Mouse (Mus musculus) monocyte, adult 59 days (primary cell): Measurements from ENCODE around the gene Krt34. TPM values are rescaled to one million over a fixed set of nuclear protein-coding genes. Genes with fewer than 3 reads are reported as not detected.

Experiments
- total RNA-seq, 2 experiments: library from RNA; stranded (reverse); gene quantifications; one replicate each; pipeline ENCODE4 v1.2.4; 2023

Gene Krt34
- total RNA-seq, result not detected

DNA sequence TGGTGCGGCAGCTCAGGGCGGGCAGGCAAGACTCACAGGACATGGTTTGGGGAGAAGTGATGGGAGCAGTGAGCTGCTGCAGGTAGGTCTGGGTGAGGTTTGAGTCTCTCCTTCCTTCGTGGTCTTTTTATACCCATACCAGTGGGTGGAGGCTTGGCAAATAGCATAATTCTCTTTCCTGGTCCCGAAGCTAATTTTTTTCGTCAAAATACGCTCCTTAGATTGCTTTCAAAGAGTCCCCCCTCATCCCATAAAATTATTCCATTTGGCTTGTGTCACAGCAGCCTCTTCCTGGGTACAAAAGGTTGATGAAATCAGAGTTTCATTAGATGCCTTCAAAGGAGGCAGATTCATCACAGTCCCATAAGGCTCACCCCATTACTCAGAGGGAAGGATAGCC lies at the start of gene Krt34:
Gene Krt34, minus strand, starts transcription at position 101 of the 400 bp plus-strand sequence.

DNA sequence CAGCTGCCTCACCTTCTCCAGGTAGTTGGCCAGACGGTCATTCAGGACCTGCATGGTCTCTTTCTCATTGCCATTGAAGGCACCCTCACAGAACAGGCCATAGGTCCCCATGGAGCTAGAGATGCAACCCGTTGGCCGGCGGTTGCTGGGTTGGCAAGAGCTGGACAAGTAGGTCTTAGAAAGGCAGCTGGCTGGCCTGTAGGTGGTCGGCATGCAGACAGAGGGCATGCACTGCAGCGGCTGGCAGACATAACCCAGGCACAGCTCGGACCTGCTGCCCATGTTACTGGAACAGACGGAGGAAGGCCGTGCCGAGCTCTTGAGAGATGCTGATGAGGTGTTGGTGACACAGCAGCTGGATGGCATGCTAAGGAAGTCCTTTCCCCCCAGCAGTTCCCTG lies 46.5 kb upstream of the Krt34 start, which contains the start of gene Krt32:
Gene Krt32, minus strand, starts transcription at position 366 of the 400 bp plus-strand sequence.

DNA sequence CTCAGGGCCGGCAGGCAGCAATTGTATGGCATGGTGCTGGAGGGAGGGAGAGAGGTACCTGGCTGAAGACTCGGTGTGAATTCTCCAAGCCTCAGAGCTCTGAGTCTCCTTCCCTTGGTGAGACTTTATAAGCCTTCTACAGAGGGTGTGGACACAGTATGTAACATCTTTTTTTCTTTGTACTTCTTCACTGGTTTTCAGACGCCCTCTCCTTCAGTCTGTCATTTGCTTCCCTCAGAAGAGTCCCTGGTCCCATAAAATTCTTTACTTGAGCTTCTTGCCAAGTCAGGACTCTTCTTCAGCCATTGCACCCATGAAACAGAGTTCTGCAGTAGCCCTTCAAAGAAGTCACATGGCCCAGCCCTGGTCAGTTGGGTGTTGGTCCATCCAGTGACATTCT lies 9.1 kb upstream of the Krt34 start, which contains the start of gene Krt31:
Gene Krt31, minus strand, starts transcription at position 101 of the 400 bp plus-strand sequence.

DNA sequence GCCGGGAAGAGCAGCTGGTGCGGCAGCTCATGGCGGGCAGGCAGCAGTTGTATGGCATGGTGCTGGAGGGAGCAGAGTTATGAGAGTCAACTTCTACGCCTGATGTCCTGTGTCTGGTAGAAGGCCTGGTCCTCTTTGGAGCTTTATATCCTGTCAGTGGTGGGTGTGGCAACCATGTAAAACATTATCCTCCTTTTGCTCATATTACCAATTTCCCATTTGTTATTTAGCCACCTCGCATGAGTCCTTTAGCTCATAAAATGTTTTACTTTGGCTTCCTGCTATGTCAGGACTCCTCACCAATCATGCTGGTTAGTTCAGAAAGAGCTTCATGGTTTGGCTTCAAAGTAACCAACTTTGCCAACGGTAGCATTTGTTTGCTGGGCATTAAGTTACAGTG lies 11.6 kb downstream of the Krt34 start, which contains the start of gene Krt33b:
Gene Krt33b, minus strand, starts transcription at position 101 of the 400 bp plus-strand sequence.

DNA sequence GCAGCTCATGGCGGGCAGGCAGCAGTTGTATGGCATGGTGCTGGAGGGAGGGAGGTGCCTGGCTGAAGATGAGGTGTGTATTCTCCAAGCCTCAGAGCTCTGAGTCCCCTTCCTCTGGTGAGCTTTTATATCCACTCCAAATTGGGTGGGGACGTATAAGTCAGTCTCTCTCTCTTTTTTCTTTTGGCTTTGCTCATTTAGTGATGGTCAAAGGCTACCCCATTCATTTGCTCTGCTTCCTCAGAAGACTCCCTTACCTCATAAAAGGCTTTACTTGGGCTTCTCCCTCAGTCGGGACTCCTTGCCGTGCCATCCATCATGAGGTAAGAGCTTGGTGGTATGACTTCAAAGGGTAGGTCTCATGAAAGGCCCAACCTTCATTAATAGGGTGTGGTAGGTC lies 25.2 kb downstream of the Krt34 start, which contains the start of gene Krt33a:
Gene Krt33a, minus strand, starts transcription at position 101 of the 400 bp plus-strand sequence.

DNA sequence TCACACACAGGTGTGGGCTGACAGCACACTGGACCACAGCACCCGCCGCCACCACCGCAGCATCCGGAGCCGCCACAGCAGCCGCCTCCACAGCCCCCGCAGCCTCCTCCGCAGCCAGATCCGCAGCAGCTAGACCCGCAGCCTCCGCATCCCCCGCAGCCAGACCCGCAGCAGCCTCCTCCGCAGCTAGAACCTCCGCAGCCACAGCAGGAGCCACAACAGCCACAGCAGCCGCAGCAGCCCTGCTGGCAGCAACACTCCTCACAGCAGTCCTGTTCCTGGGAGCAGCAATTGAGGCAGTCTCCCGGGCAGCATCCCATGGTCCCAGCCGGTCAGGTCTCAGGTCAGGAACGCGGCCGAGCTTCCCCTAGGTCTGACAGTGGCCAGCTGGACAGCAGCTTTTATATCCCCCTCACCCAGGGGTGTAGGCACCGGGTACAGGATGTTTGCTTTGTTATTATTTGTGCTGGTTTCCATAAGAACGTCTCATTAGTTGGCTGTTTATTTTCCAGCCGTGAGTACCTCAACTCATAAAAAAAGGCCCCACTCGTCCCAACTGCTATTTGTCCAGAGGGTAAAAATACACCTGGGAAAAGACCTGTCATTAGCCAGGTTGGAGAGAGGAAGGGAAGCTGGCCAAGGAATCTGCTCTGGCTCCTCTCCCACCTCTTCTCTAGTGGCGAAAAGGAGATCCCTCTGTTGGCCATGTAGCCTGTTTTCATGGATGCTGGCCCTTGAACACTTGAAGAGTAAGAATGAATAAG lies 47.6 kb downstream of the Krt34 start, which contains the start of gene Krtap17-1:
Gene Krtap17-1, minus strand, starts transcription at position 375 of the 764 bp plus-strand sequence.

Other genes starting within 250 kb of the Krt34 start
- not detected for gene Gm11596, start 248.1 kb downstream of the Krt34 start, total RNA-seq
- gene Gm11569, start 242.6 kb downstream of the Krt34 start, total RNA-seq, result not detected
- gene Gm11554, start 237.1 kb downstream of the Krt34 start, total RNA-seq, result not detected
- not detected for gene Krtap4-13, start 231.7 kb downstream of the Krt34 start, total RNA-seq
- not detected for gene Gm11564, start 225.9 kb downstream of the Krt34 start, total RNA-seq
- gene 2300003K06Rik, start 203.5 kb downstream of the Krt34 start, total RNA-seq, result not detected
- not detected for gene Krtap4-16, start 189.9 kb downstream of the Krt34 start, total RNA-seq
- gene Gm11568, start 183.6 kb downstream of the Krt34 start, total RNA-seq, result not detected
- gene Gm11559, start 177.1 kb downstream of the Krt34 start, total RNA-seq, result not detected
- not detected for gene Krtap9-1, start 168.2 kb downstream of the Krt34 start, total RNA-seq
- gene Gm11567, start 162.4 kb downstream of the Krt34 start, total RNA-seq, result not detected
- not detected for gene Krtap31-1, start 133.6 kb downstream of the Krt34 start, total RNA-seq
- gene Gm11565, start 126.8 kb downstream of the Krt34 start, total RNA-seq, result not detected
- not detected for gene Krtap31-2, start 105.3 kb downstream of the Krt34 start, total RNA-seq
- gene Krtap9-5, start 93.1 kb downstream of the Krt34 start, total RNA-seq, result not detected
- gene Krtap29-1, start 62.5 kb downstream of the Krt34 start, total RNA-seq, result not detected
- not detected for gene Krtap16-1, start 55.0 kb downstream of the Krt34 start, total RNA-seq
- gene Krtap17-1, start 47.6 kb downstream of the Krt34 start, total RNA-seq, result not detected
- not detected for gene Krt33a, start 25.3 kb downstream of the Krt34 start, total RNA-seq
- gene Krt33b, start 11.7 kb downstream of the Krt34 start, total RNA-seq, result not detected
- not detected for gene Krt31, start 9.0 kb upstream of the Krt34 start, total RNA-seq
- not detected for gene Krt32, start 46.7 kb upstream of the Krt34 start, total RNA-seq
- gene Krt35, start 54.7 kb upstream of the Krt34 start, total RNA-seq, result not detected
- not detected for gene Krt36, start 64.1 kb upstream of the Krt34 start, total RNA-seq
- not detected for gene Krt13, start 80.0 kb upstream of the Krt34 start, total RNA-seq
- not detected for gene Krt15, start 94.4 kb upstream of the Krt34 start, total RNA-seq
- gene Krt19, start 107.1 kb upstream of the Krt34 start, total RNA-seq, result 1 to 10 TPM in 1 of 2 experiments, under 1 TPM in 1; 0.55 to 1.7 TPM
- gene Krt9, start 151.7 kb upstream of the Krt34 start, total RNA-seq, result not detected
- gene Krt14, start 166.0 kb upstream of the Krt34 start, total RNA-seq, result not detected
- not detected for gene Krt16, start 207.3 kb upstream of the Krt34 start, total RNA-seq
- not detected for gene Krt17, start 219.5 kb upstream of the Krt34 start, total RNA-seq
- not detected for gene Krt42, start 228.3 kb upstream of the Krt34 start, total RNA-seq